Mouse (Mus musculus) embryonic facial prominence, embryonic 13.5 days (tissue): ENCODE data around the gene Map4k3. TPM values are rescaled to one million over a fixed set of nuclear protein-coding genes. Genes with fewer than 3 reads are reported as not detected.

Experiments used
- ATAC-seq: fragments of 200-750 bp; cut with Nextera tagmentation; 2 replicates; pipeline ENCODE4 v1.8.0; 2017; ENCODE audit warnings: low read depth; ENCODE audit not compliant: insufficient number of reproducible peaks, insufficient read depth, low FRiP score, low TSS enrichment
- H3K27ac ChIP-seq: fragments of 300-500 bp; sonication (generic); 2 replicates; pipeline ENCODE4 v1.5.1; 2015; ENCODE audit warnings: moderate library complexity, mild to moderate bottlenecking, inconsistent platforms
- H3K27me3 ChIP-seq: fragments of 300-500 bp; sonication (generic); 2 replicates; pipeline ENCODE4 v1.6.1; 2015; ENCODE audit warnings: mild to moderate bottlenecking, inconsistent platforms
- H3K36me3 ChIP-seq: fragments of 300-500 bp; sonication (generic); 2 replicates; pipeline ENCODE4 v1.6.1; 2015; ENCODE audit warnings: mild to moderate bottlenecking, inconsistent platforms
- H3K4me1 ChIP-seq: fragments of 300-500 bp; sonication (generic); 2 replicates; pipeline ENCODE4 v1.6.1; 2015; ENCODE audit warnings: inconsistent platforms
- H3K4me2 ChIP-seq: fragments of 300-500 bp; sonication (generic); 2 replicates; pipeline ENCODE4 v1.6.1; 2015; ENCODE audit warnings: moderate library complexity, mild to moderate bottlenecking, inconsistent platforms
- H3K4me3 ChIP-seq: fragments of 300-500 bp; sonication (generic); 2 replicates; pipeline ENCODE4 v1.5.1; 2015; ENCODE audit warnings: mild to moderate bottlenecking, inconsistent platforms
- H3K9ac ChIP-seq: fragments of 300-500 bp; sonication (generic); 2 replicates; pipeline ENCODE4 v1.6.1; 2015; ENCODE audit warnings: mild to moderate bottlenecking, inconsistent platforms
- H3K9me3 ChIP-seq: fragments of 300-500 bp; sonication (generic); 2 replicates; pipeline ENCODE4 v1.6.1; 2016; ENCODE audit warnings: inconsistent platforms
- WGBS: fragments of 180-500 bp; shearing (Covaris S2); methylation state at CpG from one replicate; pipeline ENCODE4 v1.1.7; 2015; ENCODE audit warnings: mixed read lengths; 5-methylcytosine and 5-hydroxymethylcytosine counted together
- polyA plus RNA-seq: library from polyadenylated mRNA; unstranded; fragments of >200 nt; fragmentation: Nextera tagmentation; extraction: Ambion mirVana; gene quantifications from 2 replicates; pipeline ENCODE4 v1.2.1, GENCODE M21; 2015

Map4k3 gene
- polyA plus RNA-seq, 1 experiment from 2014 or later = 23.7 TPM

- H3K4me2 ChIP-seq = peak overlapping the region; percentile 78
- H3K9ac ChIP-seq = peak overlapping the region; percentile 97
- no peaks in the 10 kb centered on the region for H3K27me3 ChIP-seq
- no peaks in the 10 kb centered on the region for H3K9me3 ChIP-seq
- WGBS = under 1% methylated on average over 50 of the region's 54 CpGs
- H3K4me3 ChIP-seq = peak overlapping the region; percentile 97
- peaks cover 25% of the 10 kb centered on the region for H3K4me1 ChIP-seq
- peak; percentile 57 for ATAC-seq
- H3K27ac ChIP-seq = peak overlapping the region; percentile 96
- H3K36me3 ChIP-seq = no peaks in the 10 kb centered on the region
These were observed 839 bp downstream of the Map4k3 start for GRCm38 (mm10) chr17:80727341-80727951.

GRCm38 (mm10) chr17:80726821-80727220, 1.5 kb downstream of the Map4k3 start:
- Histone ChIP-seq H3K27me3 (no peaks in the 10 kb centered on the region), H3K9me3 (no peaks in the 10 kb centered on the region), H3K4me1 (peaks cover 31% of the 10 kb centered on the region), H3K9ac (peak overlapping the region; percentile 97), H3K36me3 (no peaks in the 10 kb centered on the region), H3K4me3 (peak overlapping the region; percentile 97), H3K27ac (peak overlapping the region; percentile 96), H3K4me2 (peak overlapping the region; percentile 78)
- ATAC-seq = no peak
- WGBS = 11% methylated on average over 8 of the region's 8 CpGs

GRCm38 (mm10) chr17:80723092-80723491, 5.2 kb downstream of the Map4k3 start:
- Histone ChIP-seq H3K27ac (no peak overlapping the region), H3K27me3 (no peaks in the 10 kb centered on the region), H3K4me3 (no peak overlapping the region), H3K4me1 (peaks cover 37% of the 10 kb centered on the region), H3K9ac (no peak overlapping the region), H3K36me3 (no peaks in the 10 kb centered on the region), H3K4me2 (no peak overlapping the region), H3K9me3 (no peaks in the 10 kb centered on the region)
- ATAC-seq = no peak
- 79% methylated on average over 6 of the region's 6 CpGs for WGBS

DNA sequence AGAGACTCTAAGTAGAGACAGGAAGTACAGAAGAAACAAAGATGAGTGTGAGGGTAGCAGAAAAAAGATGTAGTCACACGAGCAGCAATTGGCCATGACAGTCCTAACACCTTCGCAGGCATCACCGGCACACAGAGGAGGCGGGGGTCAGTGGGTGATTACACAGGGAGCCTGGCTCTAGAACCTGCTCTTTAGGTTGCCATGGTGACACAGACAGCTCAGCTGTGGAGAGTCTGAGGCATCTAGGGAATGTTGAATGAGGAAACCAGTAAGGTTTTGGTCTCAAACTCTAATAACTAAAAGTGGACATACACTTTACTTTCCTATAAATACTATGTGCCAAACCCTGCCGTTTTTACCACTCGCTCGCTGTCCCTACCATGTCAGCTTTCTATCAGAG, 6.6 kb downstream of the Map4k3 start:
- no peak overlapping the region for H3K4me2 ChIP-seq
- no peak overlapping the region for H3K27ac ChIP-seq
- ATAC-seq = no peak
- H3K4me3 ChIP-seq = no peak overlapping the region
- H3K9me3 ChIP-seq = no peaks in the 10 kb centered on the region
- 66% methylated on average over 7 of the region's 7 CpGs for WGBS
- no peaks in the 10 kb centered on the region for H3K36me3 ChIP-seq
- H3K27me3 ChIP-seq = no peaks in the 10 kb centered on the region
- H3K4me1 ChIP-seq = peaks cover 34% of the 10 kb centered on the region
- peak overlapping the region; percentile 4; the same call in 1 of the 2 replicates for H3K9ac ChIP-seq

GRCm38 (mm10) chr17:80719309-80719708, 9.0 kb downstream of the Map4k3 start:
- Histone ChIP-seq H3K4me3 (no peak overlapping the region), H3K27ac (no peak overlapping the region), H3K27me3 (no peaks in the 10 kb centered on the region), H3K9ac (no peak overlapping the region), H3K36me3 (no peaks in the 10 kb centered on the region), H3K4me1 (peaks cover 15% of the 10 kb centered on the region), H3K4me2 (no peak overlapping the region), H3K9me3 (no peaks in the 10 kb centered on the region)
- ATAC-seq = no peak
- WGBS = 86% methylated on average over 5 of the region's 5 CpGs

GRCm38 (mm10) chr17:80718243-80718642, 10.0 kb downstream of the Map4k3 start:
- WGBS = 70% methylated on average over 5 of the region's 5 CpGs
- Histone ChIP-seq H3K4me3 (no peak overlapping the region), H3K9ac (no peak overlapping the region), H3K27ac (no peak overlapping the region), H3K9me3 (no peaks in the 10 kb centered on the region), H3K4me1 (peaks cover 14% of the 10 kb centered on the region), H3K4me2 (no peak overlapping the region), H3K27me3 (no peaks in the 10 kb centered on the region), H3K36me3 (no peaks in the 10 kb centered on the region)
- no peak for ATAC-seq

DNA sequence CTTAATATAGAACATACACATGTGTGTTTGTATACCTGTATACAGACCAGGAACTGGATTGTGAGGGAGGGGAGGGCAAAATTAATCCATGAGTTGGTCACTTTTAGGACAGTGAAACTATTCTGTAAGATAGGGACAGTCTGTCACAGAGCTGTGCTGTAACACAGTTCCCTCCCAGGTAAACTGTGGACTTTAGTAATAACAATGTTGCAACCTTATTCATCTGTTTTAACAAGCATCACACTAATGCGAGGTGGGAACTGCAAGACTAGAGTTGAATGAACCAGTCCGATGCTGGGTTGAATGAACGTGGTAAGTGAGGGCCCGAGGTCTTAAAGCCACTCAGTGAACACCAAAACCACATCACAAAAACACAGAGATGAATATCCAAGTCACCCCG, 14.7 kb downstream of the Map4k3 start:
- WGBS = 89% methylated on average over 5 of the region's 5 CpGs
- no peaks in the 10 kb centered on the region for H3K27me3 ChIP-seq
- H3K36me3 ChIP-seq = no peaks in the 10 kb centered on the region
- no peak overlapping the region for H3K4me3 ChIP-seq
- H3K9me3 ChIP-seq = no peaks in the 10 kb centered on the region
- H3K4me2 ChIP-seq = no peak overlapping the region
- H3K4me1 ChIP-seq = peaks cover 31% of the 10 kb centered on the region
- H3K9ac ChIP-seq = no peak overlapping the region
- ATAC-seq = no peak
- H3K27ac ChIP-seq = no peak overlapping the region

DNA sequence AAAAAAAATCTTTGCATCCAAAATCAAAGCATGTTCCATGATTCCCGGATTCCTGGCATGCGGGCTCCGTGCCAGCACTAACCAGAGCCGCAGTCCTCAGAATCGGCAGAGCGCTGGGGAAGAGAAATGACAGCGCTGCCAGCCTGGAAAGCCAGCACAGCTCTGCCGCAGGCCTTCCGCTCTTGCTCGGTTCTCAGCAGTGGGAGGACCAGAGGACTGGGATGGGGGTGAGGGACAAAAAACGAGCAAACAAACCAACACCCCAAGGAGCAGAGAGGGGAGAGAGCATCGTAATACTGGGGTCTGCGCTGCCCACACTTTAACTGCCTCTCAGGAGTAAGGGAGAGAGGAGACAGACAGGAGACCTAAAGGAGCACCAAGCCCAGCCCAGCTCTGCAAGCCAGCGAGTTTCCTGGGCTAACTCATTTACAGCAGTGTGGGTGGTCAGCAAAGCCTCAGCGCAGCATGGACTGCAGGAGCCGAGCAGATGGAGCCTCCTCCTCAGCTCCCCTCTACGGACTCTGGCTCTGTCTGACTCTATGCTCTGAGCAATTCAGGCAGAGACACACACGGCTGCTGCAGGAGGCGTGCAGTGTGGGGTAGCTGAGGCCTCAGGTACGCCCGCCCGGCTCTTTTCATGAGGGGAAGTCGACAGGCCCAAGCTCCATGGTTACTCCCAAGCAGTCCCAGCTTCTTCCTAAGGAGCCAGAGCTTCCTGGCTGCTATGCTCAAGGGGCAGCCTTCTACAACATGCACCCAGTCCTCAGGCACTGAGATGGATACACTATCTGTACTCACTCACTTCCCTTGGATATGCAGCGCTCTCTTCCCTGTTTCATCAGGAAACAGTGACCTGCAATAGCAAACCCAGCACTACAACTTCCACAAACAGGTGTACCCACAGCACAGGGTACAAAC, 18.1 kb downstream of the Map4k3 start:
- Histone ChIP-seq H3K27ac (peak overlapping the region; percentile 92), H3K4me3 (peak overlapping the region; percentile 17), H3K36me3 (no peaks in the 10 kb centered on the region), H3K4me2 (peak overlapping the region; percentile 62), H3K9me3 (no peaks in the 10 kb centered on the region), H3K4me1 (peaks cover 61% of the 10 kb centered on the region), H3K27me3 (no peaks in the 10 kb centered on the region), H3K9ac (peak overlapping the region; percentile 62)
- 15% methylated on average over 24 of the region's 24 CpGs for WGBS
- ATAC-seq = peak; percentile 60; the same call in 1 of the 2 replicates

DNA sequence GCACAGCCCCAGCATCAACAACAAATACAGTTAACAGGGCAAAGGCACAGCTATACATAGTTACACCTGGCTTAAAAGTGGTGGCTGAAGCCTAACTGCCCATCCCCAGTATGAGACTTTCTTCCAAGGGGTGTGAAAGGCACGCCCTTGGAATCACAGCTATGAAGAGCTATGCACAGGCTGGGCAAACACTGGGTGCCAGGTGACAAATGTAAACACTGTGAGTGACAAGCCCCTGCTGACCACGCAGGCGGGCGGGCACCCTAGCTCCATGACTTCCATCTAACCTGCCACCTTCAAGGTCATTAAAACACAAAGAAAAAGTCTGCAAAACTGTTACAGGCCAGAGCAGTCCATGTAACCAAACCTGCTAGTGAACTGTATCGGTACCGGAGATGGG, 19.5 kb downstream of the Map4k3 start:
- no peak for ATAC-seq
- Histone ChIP-seq H3K9ac (no peak overlapping the region), H3K4me3 (no peak overlapping the region), H3K27ac (peak overlapping the region; percentile 92; the same call in 1 of the 2 replicates), H3K36me3 (no peaks in the 10 kb centered on the region), H3K4me1 (peaks cover 70% of the 10 kb centered on the region), H3K9me3 (no peaks in the 10 kb centered on the region), H3K27me3 (no peaks in the 10 kb centered on the region), H3K4me2 (no peak overlapping the region)
- WGBS = 92% methylated on average over 6 of the region's 6 CpGs

GRCm38 (mm10) chr17:80707176-80707575, 21.1 kb downstream of the Map4k3 start:
- Histone ChIP-seq H3K27me3 (no peaks in the 10 kb centered on the region), H3K36me3 (no peaks in the 10 kb centered on the region), H3K4me3 (no peak overlapping the region), H3K27ac (peak overlapping the region; percentile 41), H3K9me3 (no peaks in the 10 kb centered on the region), H3K9ac (no peak overlapping the region), H3K4me1 (peaks cover 74% of the 10 kb centered on the region), H3K4me2 (no peak overlapping the region)
- 44% methylated on average over 4 of the region's 4 CpGs for WGBS
- ATAC-seq = no peak

DNA sequence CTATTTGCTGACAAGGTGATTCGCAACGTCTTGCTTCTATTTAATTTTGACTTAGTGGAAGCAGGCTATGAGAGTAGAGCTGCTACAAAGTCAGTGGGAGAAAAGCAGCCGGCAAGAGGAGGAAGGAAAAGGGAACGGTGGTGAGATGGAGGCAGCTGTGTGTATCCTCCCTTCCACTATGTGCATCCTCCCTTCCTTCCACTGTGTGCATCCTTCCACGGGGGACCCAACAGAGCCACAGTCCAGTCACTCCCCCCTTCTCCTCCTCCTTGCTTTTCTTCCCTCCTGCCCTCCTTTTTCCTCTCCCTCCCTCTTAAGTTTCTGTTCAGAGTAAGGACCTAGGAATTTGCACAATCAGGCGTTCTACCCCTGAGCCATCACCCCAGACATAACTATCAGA, 21.7 kb downstream of the Map4k3 start:
- H3K27me3 ChIP-seq = no peaks in the 10 kb centered on the region
- peaks cover 77% of the 10 kb centered on the region for H3K4me1 ChIP-seq
- WGBS = 58% methylated on average over 6 of the region's 6 CpGs
- H3K4me2 ChIP-seq = no peak overlapping the region
- H3K4me3 ChIP-seq = no peak overlapping the region
- no peak overlapping the region for H3K9ac ChIP-seq
- no peaks in the 10 kb centered on the region for H3K36me3 ChIP-seq
- no peaks in the 10 kb centered on the region for H3K9me3 ChIP-seq
- no peak overlapping the region for H3K27ac ChIP-seq
- no peak for ATAC-seq

- H3K9me3 ChIP-seq = no peaks in the 10 kb centered on the region
- no peak overlapping the region for H3K4me2 ChIP-seq
- ATAC-seq = no peak
- H3K36me3 ChIP-seq = no peaks in the 10 kb centered on the region
- peaks cover 57% of the 10 kb centered on the region for H3K4me1 ChIP-seq
- no peak overlapping the region for H3K9ac ChIP-seq
- H3K27me3 ChIP-seq = no peaks in the 10 kb centered on the region
- WGBS = 69% methylated on average over 5 of the region's 5 CpGs
- no peak overlapping the region for H3K4me3 ChIP-seq
- no peak overlapping the region for H3K27ac ChIP-seq
These were observed 26.6 kb downstream of the Map4k3 start for GRCm38 (mm10) chr17:80701687-80702086.
